Mouse (Mus musculus) ES-Bruce4 (cell line): Measurements from ENCODE around the gene Hist1h1d.

Source experiments
- CTCF ChIP-seq: IDR thresholded peaks from one replicate; pipeline ENCODE4 v1.8.1; 2011; ENCODE audit warnings: low read depth, low read length
- EP300 ChIP-seq: IDR thresholded peaks from 2 replicates; pipeline ENCODE4 v1.6.1; 2011; ENCODE audit warnings: low read depth, low read length; ENCODE audit not compliant: insufficient read depth

DNA sequence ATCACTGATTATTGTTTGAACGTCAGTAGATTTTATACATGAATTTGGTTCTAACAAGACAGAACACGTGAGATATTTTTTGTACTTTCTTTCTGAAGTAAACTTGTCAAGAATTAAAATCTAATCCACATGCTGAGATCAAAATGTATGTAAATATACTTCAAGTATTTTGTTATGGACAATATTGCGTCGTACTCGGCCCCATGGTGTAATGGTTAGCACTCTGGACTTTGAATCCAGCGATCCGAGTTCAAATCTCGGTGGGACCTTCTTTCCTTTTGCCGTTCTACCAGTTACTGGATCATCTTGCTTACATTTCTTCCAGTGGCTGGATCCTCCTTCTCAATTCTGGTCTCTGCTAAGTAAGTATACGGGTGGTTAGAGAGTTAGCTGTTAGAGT is 33.6 kb upstream of the Hist1h1d start:
- TF ChIP-seq CTCF: no peak
- TF ChIP-seq EP300: no peak
